Mouse (Mus musculus): ENCODE measurements around the gene Srgap3. TPM values are rescaled to one million over a fixed set of nuclear protein-coding genes. Genes with fewer than 3 reads are reported as not detected.

Gene Srgap3
- polyA plus RNA-seq, 1 experiment from 2014 or later: 1.5 TPM

DNA sequence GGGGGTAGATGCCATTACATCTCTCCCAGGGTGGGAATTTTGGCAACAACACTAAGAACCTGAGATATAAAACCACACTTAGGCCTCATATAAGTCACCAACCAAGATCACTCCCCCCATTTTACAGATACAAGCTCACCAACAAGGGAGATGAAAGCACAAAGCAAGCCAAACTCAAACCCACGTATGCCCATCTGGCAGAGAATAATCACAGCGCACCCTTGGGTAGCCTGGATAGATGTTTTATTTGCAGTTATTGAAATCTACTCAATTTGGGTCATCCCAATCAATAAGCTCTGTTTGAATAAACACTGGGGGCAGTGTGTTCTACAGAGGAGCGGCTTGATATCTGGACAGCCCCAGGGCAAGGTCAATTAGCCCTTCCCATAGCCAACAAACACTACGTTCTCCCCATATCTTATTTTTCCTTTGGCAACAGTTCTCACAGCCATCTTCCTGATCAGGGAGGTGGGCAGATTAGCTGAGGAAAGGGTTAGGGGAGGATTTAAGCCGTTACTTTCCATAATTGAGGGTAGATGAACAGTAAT, 63.4 kb downstream of the Srgap3 start:
- WGBS: 82% methylated on average over 5 of the region's 5 CpGs
- no peak for ATAC-seq (ENCODE audit: low FRiP score, low TSS enrichment)
- no peak overlapping the region for H3K4me2 ChIP-seq (replicated peaks; ENCODE audit: low read depth)

DNA sequence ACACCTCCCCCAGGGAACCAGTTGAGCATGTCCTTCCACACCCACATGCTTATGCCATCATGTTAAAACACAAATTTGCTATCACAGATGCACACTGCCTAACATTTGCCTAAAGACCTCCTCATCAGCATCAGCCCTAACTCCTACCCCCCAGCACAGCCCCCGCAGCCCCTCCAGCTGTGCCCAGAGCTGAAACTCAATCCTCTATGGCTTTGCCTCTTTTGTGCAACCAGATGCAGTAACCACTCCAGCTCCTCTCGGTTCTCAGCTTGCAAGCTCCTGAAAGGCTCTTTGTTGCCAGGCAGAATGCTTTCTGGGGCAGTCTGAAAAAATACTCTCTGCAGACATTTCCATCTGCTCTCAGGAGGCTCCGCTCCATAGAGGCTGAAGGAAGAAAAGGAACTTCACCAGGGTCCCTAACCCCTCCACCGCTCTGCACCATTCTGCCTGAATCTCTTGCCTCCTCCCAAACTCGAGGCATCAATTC, 67.0 kb downstream of the Srgap3 start:
- no peak overlapping the region for H3K27ac ChIP-seq (replicated peaks)
- ATAC-seq (ENCODE audit: low FRiP score, low TSS enrichment) (no peak), DNase-seq (ENCODE audit: low spot score) (no peak)
- no peaks in the 10 kb centered on the region for H3K4me1 ChIP-seq (replicated peaks; ENCODE audit: control insufficient read depth, insufficient read depth)
- H3K9ac ChIP-seq (ENCODE audit: low read length): no peak overlapping the region
- no peaks in the 10 kb centered on the region for H3K9me3 ChIP-seq (ENCODE audit: control insufficient read depth, low read length)
- WGBS: 49% methylated on average over 5 of the region's 5 CpGs
- no peak overlapping the region for H3K4me3 ChIP-seq (ENCODE audit: low read depth, low read length)
- TF ChIP-seq EP300 (optimal IDR thresholded peaks at IDR 0.05) (no peak), CTCF (IDR thresholded peaks at IDR 0.05; ENCODE audit: low read depth) (no peak)
- H3K36me3 ChIP-seq (ENCODE audit: control insufficient read depth, insufficient read depth, low read length): no peaks in the 10 kb centered on the region
- H3K4me2 ChIP-seq (replicated peaks; ENCODE audit: low read depth): no peak overlapping the region
- no peaks in the 10 kb centered on the region for H3K27me3 ChIP-seq (ENCODE audit: control insufficient read depth, insufficient read depth, low read length)

More for the DNA sequence above, 63.4 kb downstream of the Srgap3 start:
- TF ChIP-seq CTCF (IDR thresholded peaks at IDR 0.05; ENCODE audit: low read depth) (no peak), EP300 (optimal IDR thresholded peaks at IDR 0.05) (no peak)
- Histone ChIP-seq H3K27me3 (ENCODE audit: control insufficient read depth, insufficient read depth, low read length) (no peaks in the 10 kb centered on the region), H3K4me1 (replicated peaks; ENCODE audit: control insufficient read depth, insufficient read depth) (no peaks in the 10 kb centered on the region), H3K9me3 (ENCODE audit: control insufficient read depth, low read length) (no peaks in the 10 kb centered on the region), H3K4me3 (ENCODE audit: low read depth, low read length) (no peak overlapping the region), H3K36me3 (ENCODE audit: control insufficient read depth, insufficient read depth, low read length) (no peaks in the 10 kb centered on the region), H3K27ac (replicated peaks) (no peak overlapping the region), H3K9ac (ENCODE audit: low read length) (no peak overlapping the region)
- DNase-seq (ENCODE audit: low spot score): no peak

DNA sequence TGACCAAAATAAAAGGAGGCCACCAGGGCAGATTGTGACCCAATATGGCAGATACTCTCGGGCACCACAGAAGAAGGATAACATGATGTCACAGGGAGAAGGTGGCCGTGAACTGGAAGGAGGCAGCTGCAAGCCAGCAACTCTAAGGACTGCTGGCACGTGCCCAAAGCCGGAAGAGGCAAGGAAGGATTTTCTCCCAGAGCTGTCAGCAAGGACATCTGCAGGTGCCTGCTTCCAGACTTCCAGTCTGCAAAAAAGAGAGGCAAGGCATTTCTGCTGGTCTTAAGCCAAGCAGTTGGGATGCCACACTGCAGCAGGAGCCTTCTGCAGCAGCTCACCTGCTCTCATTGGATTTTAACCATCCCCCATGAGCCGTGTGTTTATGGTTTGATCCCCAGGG, 67.9 kb downstream of the Srgap3 start:
- Histone ChIP-seq H3K27me3 (ENCODE audit: control insufficient read depth, insufficient read depth, low read length) (no peaks in the 10 kb centered on the region), H3K9ac (ENCODE audit: low read length) (no peak overlapping the region), H3K4me3 (ENCODE audit: low read depth, low read length) (no peak overlapping the region), H3K27ac (replicated peaks) (no peak overlapping the region), H3K4me2 (replicated peaks; ENCODE audit: low read depth) (no peak overlapping the region), H3K36me3 (ENCODE audit: control insufficient read depth, insufficient read depth, low read length) (no peaks in the 10 kb centered on the region), H3K9me3 (ENCODE audit: control insufficient read depth, low read length) (no peaks in the 10 kb centered on the region), H3K4me1 (replicated peaks; ENCODE audit: control insufficient read depth, insufficient read depth) (no peaks in the 10 kb centered on the region)
- TF ChIP-seq CTCF (IDR thresholded peaks at IDR 0.05; ENCODE audit: low read depth) (no peak), EP300 (optimal IDR thresholded peaks at IDR 0.05) (no peak)
- 72% methylated on average over 5 of the region's 5 CpGs for WGBS
- DNase-seq (ENCODE audit: low spot score) (no peak), ATAC-seq (ENCODE audit: low FRiP score, low TSS enrichment) (no peak)

DNA sequence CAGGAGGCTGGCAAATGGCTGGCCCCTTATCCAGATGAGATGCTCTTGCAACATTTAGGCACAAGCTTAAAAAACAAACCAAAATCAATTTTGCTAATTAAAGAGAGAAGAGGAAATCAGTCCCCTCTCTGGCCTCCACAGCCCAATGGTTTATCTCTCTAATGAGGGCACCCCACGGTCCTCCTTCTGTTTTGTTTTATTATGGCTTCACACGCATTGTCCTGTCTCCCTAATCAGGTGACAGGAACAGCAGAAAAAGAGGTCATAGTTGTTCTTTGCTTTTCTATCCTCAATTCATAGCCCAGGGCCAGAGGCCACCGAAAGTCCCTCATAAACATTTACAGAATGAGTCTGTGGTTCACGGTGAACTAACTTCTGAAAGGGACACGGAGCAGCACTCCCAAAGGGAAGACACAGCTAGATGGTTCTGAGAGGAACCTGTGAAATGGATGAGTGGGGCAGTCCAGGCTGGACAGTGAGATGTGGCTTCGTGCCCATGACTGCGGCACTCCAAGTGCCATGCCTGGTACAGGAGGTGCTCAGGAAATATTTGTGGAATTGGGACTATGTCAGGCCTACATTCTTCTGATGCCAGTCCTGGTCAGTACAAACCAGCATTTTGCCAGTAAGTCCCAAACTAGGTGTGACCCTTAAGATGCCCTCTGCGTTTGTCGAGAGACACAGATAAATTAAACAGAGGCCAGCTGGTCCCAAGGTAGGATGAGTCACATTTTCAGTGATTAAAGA, 73.8 kb downstream of the Srgap3 start:
- Histone ChIP-seq H3K9ac (ENCODE audit: low read length) (no peak overlapping the region), H3K4me3 (ENCODE audit: low read depth, low read length) (no peak overlapping the region), H3K4me2 (replicated peaks; ENCODE audit: low read depth) (no peak overlapping the region)

DNA sequence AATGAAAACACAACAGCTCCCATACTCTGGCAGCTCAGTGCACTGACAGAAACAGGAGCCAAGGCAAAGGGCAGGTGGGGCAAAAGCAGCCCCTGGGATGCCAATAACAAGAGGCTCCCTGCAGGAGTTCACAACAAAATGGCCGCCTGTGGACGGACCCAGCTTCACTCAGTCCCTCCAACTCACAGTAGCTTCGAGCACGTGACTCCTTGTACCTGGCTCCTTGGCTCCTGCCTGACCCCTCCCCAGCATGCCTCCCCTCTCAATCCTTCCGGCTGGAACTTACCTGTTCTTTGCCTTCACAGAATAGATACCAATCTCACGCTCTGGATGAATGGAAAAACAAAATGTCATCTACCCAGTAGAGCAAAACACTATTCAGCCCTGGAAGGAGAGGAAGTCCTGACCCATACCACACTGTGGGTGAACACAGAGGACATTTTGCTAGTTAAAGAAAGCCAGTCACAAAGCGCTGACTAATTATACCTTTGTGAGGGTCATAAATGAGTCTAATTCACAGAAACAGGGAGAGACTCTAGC, 75.8 kb downstream of the Srgap3 start:
- no peaks in the 10 kb centered on the region for H3K27me3 ChIP-seq (ENCODE audit: control insufficient read depth, insufficient read depth, low read length)
- TF ChIP-seq EP300 (optimal IDR thresholded peaks at IDR 0.05) (no peak), CTCF (IDR thresholded peaks at IDR 0.05; ENCODE audit: low read depth) (no peak)
- no peak overlapping the region for H3K4me2 ChIP-seq (replicated peaks; ENCODE audit: low read depth)
- no peaks in the 10 kb centered on the region for H3K9me3 ChIP-seq (ENCODE audit: control insufficient read depth, low read length)
- WGBS: 84% methylated on average over 7 of the region's 7 CpGs
- DNase-seq (ENCODE audit: low spot score) (no peak), ATAC-seq (ENCODE audit: low FRiP score, low TSS enrichment) (no peak)
- no peak overlapping the region for H3K4me3 ChIP-seq (ENCODE audit: low read depth, low read length)
- H3K27ac ChIP-seq (replicated peaks): no peak overlapping the region
- H3K4me1 ChIP-seq (replicated peaks; ENCODE audit: control insufficient read depth, insufficient read depth): no peaks in the 10 kb centered on the region
- H3K36me3 ChIP-seq (ENCODE audit: control insufficient read depth, insufficient read depth, low read length): no peaks in the 10 kb centered on the region
- H3K9ac ChIP-seq (ENCODE audit: low read length): no peak overlapping the region

More for the DNA sequence above, 73.8 kb downstream of the Srgap3 start:
- H3K9me3 ChIP-seq (ENCODE audit: control insufficient read depth, low read length): no peaks in the 10 kb centered on the region
- WGBS: 78% methylated on average over 9 of the region's 9 CpGs
- no peak for TF ChIP-seq CTCF (IDR thresholded peaks at IDR 0.05; ENCODE audit: low read depth)
- TF ChIP-seq EP300 (optimal IDR thresholded peaks at IDR 0.05): no peak
- H3K27ac ChIP-seq (replicated peaks): no peak overlapping the region
- H3K36me3 ChIP-seq (ENCODE audit: control insufficient read depth, insufficient read depth, low read length): no peaks in the 10 kb centered on the region
- H3K27me3 ChIP-seq (ENCODE audit: control insufficient read depth, insufficient read depth, low read length): no peaks in the 10 kb centered on the region
- ATAC-seq (ENCODE audit: low FRiP score, low TSS enrichment) (no peak), DNase-seq (ENCODE audit: low spot score) (no peak)
- H3K4me1 ChIP-seq (replicated peaks; ENCODE audit: control insufficient read depth, insufficient read depth): no peaks in the 10 kb centered on the region
